Mouse (Mus musculus): ENCODE data around the gene Nnmt.

The Nnmt gene

DNA sequence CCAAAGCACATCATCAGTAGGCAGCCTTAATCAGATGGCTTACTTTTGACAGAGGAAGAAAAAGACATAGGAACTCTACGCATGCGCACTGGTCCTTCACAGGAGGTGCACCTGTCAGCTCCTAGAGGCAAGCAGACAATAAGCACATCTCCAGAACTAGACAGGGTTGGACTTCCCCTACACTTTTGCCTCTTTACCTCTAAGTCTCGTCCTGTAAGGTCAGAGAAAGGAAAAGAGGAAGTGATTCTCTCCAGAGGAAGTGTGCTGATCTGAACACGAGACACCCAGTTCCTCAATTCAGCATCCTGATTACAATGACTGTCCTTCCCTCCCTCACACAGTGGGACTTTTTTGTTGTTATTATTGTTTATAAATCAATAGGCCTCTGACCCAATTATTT, 46.3 kb downstream of the Nnmt start:
- no peak for DNase-seq (ENCODE audit: low spot score)

DNA sequence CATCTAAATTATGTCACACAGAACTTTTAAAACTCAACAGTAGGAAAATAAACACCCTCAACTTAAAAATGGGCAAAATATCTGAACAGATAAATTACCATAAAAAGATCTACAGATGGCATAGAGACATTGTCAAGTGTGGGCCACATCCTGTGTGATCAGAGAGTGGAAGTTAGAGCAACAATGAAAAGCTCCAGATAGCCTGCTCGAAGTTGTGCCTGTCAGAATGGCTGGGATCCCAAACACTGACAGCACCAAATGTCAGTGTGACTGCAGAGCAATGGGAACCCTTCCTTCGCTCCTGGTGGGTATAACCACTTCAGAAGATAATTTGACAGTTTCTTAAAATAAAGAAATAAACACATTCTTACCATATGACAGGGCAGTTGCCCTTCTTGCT, 55.9 kb downstream of the Nnmt start:
- no peak for DNase-seq (ENCODE audit: low spot score)

DNA sequence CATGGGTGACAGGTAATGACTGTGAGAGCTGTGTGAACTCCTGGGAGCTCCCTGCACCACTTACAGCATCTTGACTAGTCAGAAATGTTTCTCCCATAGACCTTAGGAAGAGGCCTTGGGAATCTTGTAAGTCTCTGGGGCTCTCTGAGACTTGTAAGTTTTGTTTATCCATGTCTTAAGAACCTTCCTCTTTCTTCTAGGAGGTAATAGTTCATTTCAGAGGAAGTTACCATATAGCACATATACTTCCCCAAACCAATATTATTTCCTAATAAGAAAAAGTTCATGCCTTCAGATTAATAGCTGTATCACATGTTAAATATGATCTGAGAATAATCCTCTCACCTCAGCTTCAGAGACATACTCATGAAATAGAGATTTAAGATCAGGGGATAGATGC, 57.7 kb downstream of the Nnmt start:
- DNase-seq (ENCODE audit: low spot score), result no peak
